Mouse (Mus musculus) heart, postnatal 0 days (tissue): Measurements from ENCODE around the gene Tmco2. TPM values are rescaled to one million over a fixed set of nuclear protein-coding genes. Genes with fewer than 3 reads are reported as not detected.

Experiments
- ATAC-seq: fragments of 200-750 bp; cut with Nextera tagmentation; 2 replicates; pipeline ENCODE4 v1.8.0; 2017; ENCODE audit warnings: low read depth, moderate number of reproducible peaks, moderate library complexity; ENCODE audit not compliant: insufficient read depth
- DNase-seq: peaks from one replicate; pipeline ENCODE4 v3.0.0-alpha.2; 2016; ENCODE audit warnings: low spot score
- H3K27ac ChIP-seq: fragments of 300-500 bp; sonication (generic); 2 replicates; pipeline ENCODE4 v1.5.1; 2014; ENCODE audit warnings: low read depth, mild to moderate bottlenecking
- H3K27me3 ChIP-seq: fragments of 300-500 bp; sonication (generic); 2 replicates; pipeline ENCODE4 v1.6.1; 2014; ENCODE audit warnings: low read length, mixed read lengths; ENCODE audit not compliant: control insufficient read depth, insufficient read depth
- H3K36me3 ChIP-seq: fragments of 300-500 bp; sonication (generic); replicated peaks from 2 replicates; pipeline ENCODE4 v1.6.1; 2014; ENCODE audit warnings: low read length, mixed read lengths; ENCODE audit not compliant: control insufficient read depth, insufficient read depth
- H3K4me1 ChIP-seq: fragments of 300-500 bp; sonication (generic); 2 replicates; pipeline ENCODE4 v1.6.1; 2014; ENCODE audit warnings: antibody characterized with exemption; ENCODE audit not compliant: control insufficient read depth, insufficient read depth
- H3K4me2 ChIP-seq: fragments of 300-500 bp; sonication (generic); 2 replicates; pipeline ENCODE4 v1.6.1; 2014; ENCODE audit warnings: low read depth, mild to moderate bottlenecking, low read length, moderate library complexity
- H3K4me3 ChIP-seq: fragments of 300-500 bp; sonication (generic); 2 replicates; pipeline ENCODE4 v1.5.1; 2014; ENCODE audit warnings: low read depth, low read length
- H3K9ac ChIP-seq: fragments of 300-500 bp; sonication (generic); replicated peaks from 2 replicates; pipeline ENCODE4 v1.6.1; 2014; ENCODE audit warnings: low read depth, low read length, mixed read lengths
- H3K9me3 ChIP-seq: fragments of 300-500 bp; sonication (generic); replicated peaks from 2 replicates; pipeline ENCODE4 v1.6.1; 2016; ENCODE audit warnings: low read length; ENCODE audit not compliant: control insufficient read depth
- CTCF ChIP-seq: IDR thresholded peaks from 2 replicates; pipeline ENCODE4 v1.5.1; 2016; ENCODE audit warnings: antibody characterized with exemption, control low read depth, low read depth
- EP300 ChIP-seq: IDR thresholded peaks from 2 replicates; pipeline ENCODE4 v1.6.1; 2016; ENCODE audit warnings: antibody characterized with exemption, low read depth
- WGBS: fragments of 180-500 bp; shearing (Covaris S2); extraction: QIAGEN DNeasy Blood & Tissue Kit; methylation state at CpG from one replicate; pipeline ENCODE4 v1.1.7; 2014; 5-methylcytosine and 5-hydroxymethylcytosine counted together
- polyA plus RNA-seq: library from polyadenylated mRNA; unstranded; fragments of >200 nt; fragmentation: Nextera tagmentation; extraction: Ambion mirVana; gene quantifications from 2 replicates; pipeline ENCODE4 v1.2.1, GENCODE M21; 2015
- total RNA-seq: library from RNA; depleted of rRNA; stranded (reverse); fragments of >200 nt; gene quantifications from 2 replicates; pipeline ENCODE4 v1.2.3, GENCODE M21; 2014; ENCODE audit warnings: low replicate concordance; rRNA removed

Tmco2 gene
- not detected in 2 replicates for total RNA-seq
- not detected in 2 replicates for polyA plus RNA-seq

- Histone ChIP-seq H3K4me3 (no peak within 1 kb of the TSS), H3K27me3 (no peaks in the 10 kb centered on the region), H3K9me3 (no peaks in the 10 kb centered on the region), H3K4me2 (no peak within 1 kb of the TSS), H3K4me1 (no peaks in the 10 kb centered on the region), H3K9ac (no peak within 1 kb of the TSS), H3K36me3 (no peaks in the 10 kb centered on the region), H3K27ac (no peak within 1 kb of the TSS)
- DNase-seq, result no peak
- TF ChIP-seq EP300 (no peak), CTCF (no peak)
- no peak for ATAC-seq
- 75% methylated on average over 2 of the region's 2 CpGs for WGBS
These were observed at the start of gene Tmco2 for GRCm38 (mm10) chr4:121109126-121109525. Tmco2 (minus strand) TSS chr4:121109226.

GRCm38 (mm10) chr4:121103304-121103703 is 5.7 kb downstream of the Tmco2 start:
- no peak for ATAC-seq
- Histone ChIP-seq H3K4me3 (no peak overlapping the region), H3K9ac (no peak overlapping the region), H3K27ac (no peak overlapping the region), H3K36me3 (no peaks in the 10 kb centered on the region), H3K9me3 (no peaks in the 10 kb centered on the region), H3K4me1 (no peaks in the 10 kb centered on the region), H3K27me3 (no peaks in the 10 kb centered on the region), H3K4me2 (no peak overlapping the region)
- DNase-seq, result no peak
- 76% methylated on average over 4 of the region's 4 CpGs for WGBS
- TF ChIP-seq EP300 (no peak), CTCF (no peak)

- H3K36me3 ChIP-seq, result peaks cover 21% of the 10 kb centered on the region
- under 1% methylated on average over 39 of the region's 39 CpGs for WGBS
These were observed 11.2 kb downstream of the Tmco2 start, which contains the start of gene Zmpste24 for GRCm38 (mm10) chr4:121097650-121098378. Zmpste24 (minus strand) TSS chr4:121098241.

GRCm38 (mm10) chr4:121090211-121090610 is 18.8 kb downstream of the Tmco2 start:
- no peak for TF ChIP-seq EP300
- no peak for TF ChIP-seq CTCF
- DNase-seq (no peak), ATAC-seq (no peak)
- Histone ChIP-seq H3K36me3 (peaks cover 63% of the 10 kb centered on the region), H3K27me3 (no peaks in the 10 kb centered on the region), H3K9ac (no peak overlapping the region), H3K4me1 (no peaks in the 10 kb centered on the region), H3K4me2 (no peak overlapping the region), H3K27ac (no peak overlapping the region), H3K9me3 (no peaks in the 10 kb centered on the region), H3K4me3 (no peak overlapping the region)
- 79% methylated on average over 4 of the region's 4 CpGs for WGBS

More at GRCm38 (mm10) chr4:121097650-121098378, 11.2 kb downstream of the Tmco2 start, which contains the start of gene Zmpste24:
- H3K4me1 ChIP-seq, result peaks cover 8% of the 10 kb centered on the region
- H3K9ac ChIP-seq, result peak within 1 kb of the TSS; percentile 77
- peak within 1 kb of the TSS; percentile 95 for H3K4me3 ChIP-seq
- ATAC-seq (peak; percentile 83), DNase-seq (peak; percentile 87)
- peak within 1 kb of the TSS; percentile 94 for H3K4me2 ChIP-seq
- H3K27ac ChIP-seq, result peak within 1 kb of the TSS; percentile 76
- H3K9me3 ChIP-seq, result no peaks in the 10 kb centered on the region
- no peak for TF ChIP-seq EP300
- TF ChIP-seq CTCF, result no peak
- H3K27me3 ChIP-seq, result no peaks in the 10 kb centered on the region

GRCm38 (mm10) chr4:121088696-121089095 is 20.3 kb downstream of the Tmco2 start:
- DNase-seq (no peak), ATAC-seq (no peak)
- Histone ChIP-seq H3K36me3 (peaks cover 64% of the 10 kb centered on the region), H3K27me3 (no peaks in the 10 kb centered on the region), H3K9ac (no peak overlapping the region), H3K9me3 (no peaks in the 10 kb centered on the region), H3K4me1 (no peaks in the 10 kb centered on the region), H3K27ac (no peak overlapping the region), H3K4me3 (no peak overlapping the region), H3K4me2 (no peak overlapping the region)
- TF ChIP-seq CTCF (no peak), EP300 (no peak)
- 93% methylated on average over 2 of the region's 2 CpGs for WGBS
